Mouse (Mus musculus) frontal cortex, postnatal 10 days (tissue): Measurements from ENCODE around the gene Ank2.

Experiments used
- DNase-seq, 2 experiments: peaks; one replicate each; pipeline ENCODE4 v3.0.0; 2022; ENCODE audit warnings: low spot score in 2 of 2, mixed read lengths in 1 of 2

The Ank2 gene

GRCm38 (mm10) chr3:127035540-127035939 is 463.6 kb downstream of the Ank2 start:
- peak in 1 of 2 experiments; percentile 40 for DNase-seq

GRCm38 (mm10) chr3:127034983-127035382 is 464.2 kb downstream of the Ank2 start:
- no peak for DNase-seq

- DNase-seq: no peak
Measured at GRCm38 (mm10) chr3:127023992-127024391, 475.2 kb downstream of the Ank2 start.

- no peak for DNase-seq
Measured at GRCm38 (mm10) chr3:127020167-127020566, 479.0 kb downstream of the Ank2 start.

GRCm38 (mm10) chr3:127019728-127020127 is 479.4 kb downstream of the Ank2 start:
- DNase-seq: no peak

GRCm38 (mm10) chr3:127019109-127019508 is 480.0 kb downstream of the Ank2 start:
- no peak for DNase-seq

- no peak for DNase-seq
Measured at GRCm38 (mm10) chr3:127017523-127017922, 481.6 kb downstream of the Ank2 start.

GRCm38 (mm10) chr3:127015596-127015995 is 483.6 kb downstream of the Ank2 start:
- DNase-seq: no peak

- no peak for DNase-seq
Measured at GRCm38 (mm10) chr3:127015175-127015574, 484.0 kb downstream of the Ank2 start.

- no peak for DNase-seq
Measured at GRCm38 (mm10) chr3:127013976-127014375, 485.2 kb downstream of the Ank2 start.

- DNase-seq: no peak
Measured at GRCm38 (mm10) chr3:127012525-127012924, 486.6 kb downstream of the Ank2 start.

GRCm38 (mm10) chr3:127005898-127006673 is 493.1 kb downstream of the Ank2 start:
- DNase-seq: no peak

GRCm38 (mm10) chr3:127004860-127005633 is 494.1 kb downstream of the Ank2 start:
- DNase-seq: no peak

- no peak for DNase-seq
Measured at GRCm38 (mm10) chr3:127003946-127004345, 495.2 kb downstream of the Ank2 start.

- DNase-seq: no peak
Measured at GRCm38 (mm10) chr3:126998742-126999112, 500.4 kb downstream of the Ank2 start.

GRCm38 (mm10) chr3:126998008-126998741 is 501.0 kb downstream of the Ank2 start:
- DNase-seq: peak in 1 of 2 experiments; percentile 43

GRCm38 (mm10) chr3:126997391-126998007 is 501.7 kb downstream of the Ank2 start:
- no peak for DNase-seq

- no peak for DNase-seq
Measured at GRCm38 (mm10) chr3:126996721-126997120, 502.4 kb downstream of the Ank2 start.

GRCm38 (mm10) chr3:126995970-126996369 is 503.2 kb downstream of the Ank2 start:
- DNase-seq: no peak

- DNase-seq: no peak
Measured at GRCm38 (mm10) chr3:126994149-126994548, 505.0 kb downstream of the Ank2 start.

GRCm38 (mm10) chr3:126989936-126990335 is 509.2 kb downstream of the Ank2 start:
- no peak for DNase-seq

GRCm38 (mm10) chr3:126986687-126987086 is 512.5 kb downstream of the Ank2 start:
- DNase-seq: no peak
